Mouse (Mus musculus): ENCODE data around the gene Meis2.

DNA sequence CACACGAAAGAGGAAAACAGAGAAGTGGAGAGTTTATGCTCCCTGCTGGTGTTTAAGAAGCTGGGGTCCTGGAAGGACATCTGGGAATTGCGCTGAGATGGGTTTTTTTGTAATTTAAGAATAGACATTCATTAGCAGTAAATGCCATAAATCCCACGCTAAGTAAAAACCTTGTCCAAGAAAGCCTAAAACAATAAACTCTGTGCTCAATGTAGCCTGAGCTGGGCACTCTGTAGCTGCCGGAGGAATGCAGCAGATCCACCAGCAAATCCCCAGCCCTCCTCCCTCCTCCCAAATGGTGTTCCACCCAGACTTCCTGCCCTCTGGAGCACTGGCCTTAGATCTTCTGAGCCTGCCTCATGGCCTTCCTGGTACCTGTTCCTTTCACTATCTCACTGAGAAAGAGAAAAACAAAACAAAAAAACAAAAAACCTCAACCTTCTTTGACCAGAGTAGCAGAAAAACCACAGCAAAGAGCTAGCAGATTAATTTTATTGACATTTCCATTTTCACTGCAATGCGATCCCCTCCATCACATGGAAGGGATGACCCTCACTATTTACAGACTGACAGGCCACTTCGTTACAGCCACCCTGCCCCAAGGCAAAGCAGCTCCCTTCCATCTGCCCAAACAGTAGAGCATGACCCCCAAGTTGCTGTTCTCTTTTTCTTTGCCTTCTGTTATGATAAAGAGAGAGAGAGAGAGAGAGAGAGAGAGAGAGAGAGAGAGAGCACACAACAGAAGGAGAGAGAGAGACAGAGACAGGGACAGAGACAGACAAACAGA, 64.1 kb downstream of the Meis2 start:
- TF ChIP-seq ZC3H11A (IDR thresholded peaks at IDR 0.05; ENCODE audit: borderline replicate concordance, low read depth, low read length) (no peak), HCFC1 (IDR thresholded peaks at IDR 0.05; ENCODE audit: borderline replicate concordance, insufficient read depth, low read length) (no peak), MAFK (IDR thresholded peaks at IDR 0.05; ENCODE audit: insufficient read depth, low read depth, low read length) (no peak), ZNF384 (IDR thresholded peaks at IDR 0.05; ENCODE audit: low read depth, low read length) (no peak)

All from ES-E14 (cell line).